Mouse (Mus musculus) intestine, embryonic 15.5 days (tissue): Measurements from ENCODE around the gene Krt14. TPM values are rescaled to one million over a fixed set of nuclear protein-coding genes. Genes with fewer than 3 reads are reported as not detected.

ENCODE experiments used
- ATAC-seq: fragments of 200-750 bp; cut with Nextera tagmentation; 2 replicates; pipeline ENCODE4 v1.8.0; 2017; ENCODE audit warnings: moderate TSS enrichment, moderate library complexity
- H3K27ac ChIP-seq: fragments of 300-500 bp; sonication (generic); 2 replicates; pipeline ENCODE4 v1.5.1; 2015; ENCODE audit warnings: mild to moderate bottlenecking, inconsistent platforms
- H3K27me3 ChIP-seq: fragments of 300-500 bp; sonication (generic); replicated peaks from 2 replicates; pipeline ENCODE4 v1.6.1; 2015; ENCODE audit warnings: inconsistent platforms
- H3K36me3 ChIP-seq: fragments of 300-500 bp; sonication (generic); 2 replicates; pipeline ENCODE4 v1.6.1; 2015; ENCODE audit warnings: inconsistent platforms
- H3K4me1 ChIP-seq: fragments of 300-500 bp; sonication (generic); replicated peaks from 2 replicates; pipeline ENCODE4 v1.6.1; 2015; ENCODE audit warnings: inconsistent platforms
- H3K4me2 ChIP-seq: fragments of 300-500 bp; sonication (generic); replicated peaks from 2 replicates; pipeline ENCODE4 v1.6.1; 2015; ENCODE audit warnings: mild to moderate bottlenecking, inconsistent platforms
- H3K4me3 ChIP-seq: fragments of 300-500 bp; sonication (generic); replicated peaks from 2 replicates; pipeline ENCODE4 v1.5.1; 2015; ENCODE audit warnings: inconsistent platforms
- H3K9ac ChIP-seq: fragments of 300-500 bp; sonication (generic); 2 replicates; pipeline ENCODE4 v1.6.1; 2015; ENCODE audit warnings: inconsistent platforms
- H3K9me3 ChIP-seq: fragments of 300-500 bp; sonication (generic); 2 replicates; pipeline ENCODE4 v1.6.1; 2016; ENCODE audit warnings: inconsistent platforms
- WGBS: fragments of 180-500 bp; shearing (Covaris S2); methylation state at CpG from one replicate; pipeline ENCODE4 v1.1.7; 2015; 5-methylcytosine and 5-hydroxymethylcytosine counted together
- polyA plus RNA-seq: library from polyadenylated mRNA; unstranded; fragments of >200 nt; fragmentation: Nextera tagmentation; extraction: Ambion mirVana; gene quantifications from 2 replicates; pipeline ENCODE4 v1.2.1, GENCODE M21; 2015

The Krt14 gene
- polyA plus RNA-seq, 1 experiment from 2014 or later: 9.6 TPM

DNA sequence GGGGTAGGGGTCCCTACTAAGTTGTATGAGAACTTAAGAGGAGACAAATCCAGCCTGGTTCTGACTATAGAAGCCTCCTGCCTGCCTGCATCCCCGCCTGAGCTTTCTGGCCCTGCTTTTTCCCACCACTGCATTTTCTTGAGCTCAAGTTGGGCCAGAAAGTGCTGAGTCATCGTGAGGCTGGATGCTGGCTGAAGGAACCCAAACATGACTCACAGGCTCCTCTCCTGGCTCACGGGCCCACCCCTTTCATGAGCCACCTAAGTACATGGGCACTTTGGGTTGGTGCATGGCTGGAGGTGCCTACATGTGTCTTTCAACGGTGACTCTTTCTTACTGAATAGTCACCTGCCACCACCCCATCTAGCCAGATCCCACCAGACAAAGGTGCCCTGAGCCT, 8.7 kb downstream of the Krt14 start:
- no peak overlapping the region for H3K4me3 ChIP-seq
- H3K4me1 ChIP-seq: no peaks in the 10 kb centered on the region
- H3K4me2 ChIP-seq: no peak overlapping the region
- ATAC-seq: no peak
- H3K9ac ChIP-seq: no peak overlapping the region
- no peaks in the 10 kb centered on the region for H3K27me3 ChIP-seq
- H3K9me3 ChIP-seq: no peaks in the 10 kb centered on the region
- H3K36me3 ChIP-seq: no peaks in the 10 kb centered on the region
- 73% methylated on average over 4 of the region's 4 CpGs for WGBS
- no peak overlapping the region for H3K27ac ChIP-seq

DNA sequence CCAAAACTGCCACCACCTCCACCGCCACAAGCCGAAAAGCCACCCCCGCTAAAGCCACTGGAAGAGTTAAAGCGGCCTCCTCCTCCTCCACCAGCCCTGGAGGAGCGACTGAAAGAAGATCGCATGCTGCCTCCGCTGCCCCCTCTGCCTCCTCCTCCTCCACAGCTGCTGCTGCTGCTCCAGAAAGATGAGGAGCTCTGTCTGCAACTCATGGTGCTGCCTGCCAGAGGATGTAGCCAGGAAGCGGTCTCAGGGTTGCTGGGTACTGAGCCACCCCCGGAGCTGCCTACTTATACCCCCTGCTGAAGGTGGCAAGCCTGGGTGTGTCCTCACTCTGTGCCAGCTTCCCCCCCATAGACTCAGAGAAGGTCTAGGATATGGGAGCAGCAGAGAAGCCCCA, 14.4 kb downstream of the Krt14 start, which contains the start of gene Krt9:
Gene Krt9, minus strand, starts transcription at position 255 of the 400 bp plus-strand sequence.
- Histone ChIP-seq H3K9me3 (no peaks in the 10 kb centered on the region), H3K9ac (no peak within 1 kb of the TSS), H3K4me2 (no peak within 1 kb of the TSS), H3K27ac (no peak within 1 kb of the TSS), H3K36me3 (no peaks in the 10 kb centered on the region), H3K4me3 (no peak within 1 kb of the TSS), H3K4me1 (no peaks in the 10 kb centered on the region), H3K27me3 (0 out of 2 replicates have a peak, but pooled peaks cover 2% of the 10 kb centered on the region)
- WGBS: 36% methylated on average over 9 of the region's 9 CpGs
- ATAC-seq: no peak

DNA sequence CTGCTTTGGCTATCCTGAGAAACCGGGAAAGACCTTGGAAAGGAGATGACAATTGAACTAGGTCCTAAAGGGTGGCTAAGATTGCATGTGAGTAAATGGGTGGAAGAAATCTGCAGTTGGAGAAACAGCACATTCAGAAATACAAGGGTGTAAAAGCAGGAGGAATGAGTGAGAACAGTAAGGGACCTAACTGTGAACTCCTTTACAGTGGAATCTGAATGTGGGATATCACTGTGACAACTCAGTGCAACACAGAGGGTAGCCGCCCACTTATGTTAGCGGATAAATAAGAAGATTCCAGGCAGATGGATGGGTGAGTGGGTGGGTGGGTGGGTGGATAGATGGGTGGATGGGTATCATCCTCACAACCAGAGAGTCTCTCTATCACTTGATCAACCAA, 15.5 kb downstream of the Krt14 start:
- H3K27me3 ChIP-seq: 0 out of 2 replicates have a peak, but pooled peaks cover 2% of the 10 kb centered on the region
- H3K9ac ChIP-seq: no peak overlapping the region
- WGBS: 88% methylated on average over 3 of the region's 3 CpGs
- no peaks in the 10 kb centered on the region for H3K9me3 ChIP-seq
- H3K4me1 ChIP-seq: no peaks in the 10 kb centered on the region
- no peaks in the 10 kb centered on the region for H3K36me3 ChIP-seq
- ATAC-seq: no peak
- no peak overlapping the region for H3K4me2 ChIP-seq
- no peak overlapping the region for H3K27ac ChIP-seq
- H3K4me3 ChIP-seq: no peak overlapping the region

DNA sequence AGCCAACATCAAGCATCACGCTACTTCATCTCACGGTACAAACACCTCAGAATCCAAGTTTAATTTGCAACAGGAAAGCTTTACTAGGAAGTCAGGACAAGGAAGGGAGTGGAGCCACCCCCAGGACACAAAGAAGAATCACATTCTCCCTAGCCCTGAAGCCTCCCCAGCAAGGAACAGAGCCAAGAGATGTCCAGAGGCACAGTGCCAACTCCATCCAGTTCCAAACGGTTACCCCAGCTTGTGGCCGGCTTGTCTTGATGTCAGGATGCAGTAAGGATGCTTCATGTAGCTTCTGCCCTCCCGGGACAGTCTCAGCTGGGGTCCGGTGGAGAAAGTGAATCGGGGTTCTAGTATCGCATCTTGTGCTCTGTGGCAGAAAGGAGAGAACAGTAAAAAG, 20.6 kb downstream of the Krt14 start:
- Histone ChIP-seq H3K4me1 (no peaks in the 10 kb centered on the region), H3K27ac (no peak overlapping the region), H3K9ac (no peak overlapping the region), H3K27me3 (no peaks in the 10 kb centered on the region), H3K36me3 (no peaks in the 10 kb centered on the region), H3K4me3 (no peak overlapping the region), H3K9me3 (no peaks in the 10 kb centered on the region), H3K4me2 (no peak overlapping the region)
- ATAC-seq: no peak
- 83% methylated on average over 8 of the region's 8 CpGs for WGBS

DNA sequence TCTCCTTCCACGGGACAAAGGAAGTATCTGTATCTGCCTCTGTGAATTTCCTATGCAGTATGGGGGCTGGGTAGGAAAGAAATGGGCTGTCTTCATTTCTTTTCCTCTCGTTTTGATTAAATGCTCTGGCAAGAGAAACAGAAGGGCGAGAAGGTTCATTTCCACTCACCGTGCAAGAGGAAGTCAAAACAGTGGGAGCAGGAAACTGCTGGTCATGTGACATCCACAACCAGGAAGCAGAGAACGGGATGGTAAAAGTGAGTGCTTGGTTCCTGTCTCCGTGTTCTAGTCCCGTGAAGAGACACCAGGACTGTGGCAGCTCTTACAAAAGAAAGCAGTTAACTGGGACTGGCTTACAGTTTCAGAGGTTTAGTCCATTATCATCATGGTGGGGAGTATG, 25.6 kb downstream of the Krt14 start:
- Histone ChIP-seq H3K36me3 (no peaks in the 10 kb centered on the region), H3K4me1 (no peaks in the 10 kb centered on the region), H3K9ac (no peak overlapping the region), H3K27me3 (no peaks in the 10 kb centered on the region), H3K4me3 (no peak overlapping the region), H3K4me2 (no peak overlapping the region), H3K9me3 (no peaks in the 10 kb centered on the region), H3K27ac (no peak overlapping the region)
- 67% methylated on average over 7 of the region's 7 CpGs for WGBS
- ATAC-seq: no peak

DNA sequence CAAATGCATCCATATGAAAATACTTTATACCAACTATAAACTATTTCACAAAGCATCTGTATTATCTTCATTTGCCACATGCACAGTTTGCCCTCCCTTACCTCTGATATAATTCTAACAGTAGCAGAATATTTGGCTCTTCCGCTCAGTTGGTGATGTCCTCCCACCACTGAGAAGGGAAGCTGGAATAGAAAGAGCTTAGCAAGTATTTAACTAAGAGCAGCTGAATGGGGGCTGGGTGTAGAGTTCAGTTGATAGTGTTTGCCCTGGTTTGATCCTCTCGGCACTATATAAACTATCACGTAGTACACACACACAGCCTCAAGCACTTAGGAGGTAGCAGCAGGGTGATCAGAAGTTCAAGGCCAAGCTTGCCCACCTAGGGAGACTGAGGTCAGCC, 28.1 kb downstream of the Krt14 start:
- H3K9me3 ChIP-seq: no peaks in the 10 kb centered on the region
- H3K4me3 ChIP-seq: no peak overlapping the region
- no peaks in the 10 kb centered on the region for H3K36me3 ChIP-seq
- ATAC-seq: no peak
- H3K27ac ChIP-seq: no peak overlapping the region
- H3K4me2 ChIP-seq: no peak overlapping the region
- no peaks in the 10 kb centered on the region for H3K4me1 ChIP-seq
- H3K9ac ChIP-seq: no peak overlapping the region
- H3K27me3 ChIP-seq: no peaks in the 10 kb centered on the region
- 45% methylated on average over 3 of the region's 3 CpGs for WGBS

DNA sequence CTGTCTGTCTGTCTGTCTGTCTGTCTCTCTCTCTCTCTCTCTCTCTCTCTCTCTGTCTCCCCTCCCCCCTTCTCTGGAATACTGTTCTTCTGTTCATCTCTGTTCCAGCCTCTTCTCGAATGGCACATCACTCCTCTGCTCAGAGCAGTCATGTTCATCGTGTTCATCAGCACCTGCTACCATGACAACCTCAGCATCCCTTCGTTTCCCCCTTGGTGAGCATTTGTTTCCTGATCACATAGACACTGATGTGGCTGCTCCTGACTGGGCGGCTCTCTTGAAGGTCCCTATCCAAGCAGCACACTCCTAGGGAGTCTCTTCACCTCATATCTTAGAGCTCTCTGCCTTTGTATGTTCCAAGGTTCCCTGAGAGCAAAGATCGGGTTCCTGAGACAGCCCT, 29.0 kb downstream of the Krt14 start:
- H3K9me3 ChIP-seq: no peaks in the 10 kb centered on the region
- ATAC-seq: no peak
- no peak overlapping the region for H3K4me3 ChIP-seq
- H3K27ac ChIP-seq: no peak overlapping the region
- no peaks in the 10 kb centered on the region for H3K4me1 ChIP-seq
- no peak overlapping the region for H3K9ac ChIP-seq
- no peaks in the 10 kb centered on the region for H3K36me3 ChIP-seq
- no peaks in the 10 kb centered on the region for H3K27me3 ChIP-seq
- H3K4me2 ChIP-seq: no peak overlapping the region
- WGBS: 75% methylated on average over 5 of the region's 5 CpGs

DNA sequence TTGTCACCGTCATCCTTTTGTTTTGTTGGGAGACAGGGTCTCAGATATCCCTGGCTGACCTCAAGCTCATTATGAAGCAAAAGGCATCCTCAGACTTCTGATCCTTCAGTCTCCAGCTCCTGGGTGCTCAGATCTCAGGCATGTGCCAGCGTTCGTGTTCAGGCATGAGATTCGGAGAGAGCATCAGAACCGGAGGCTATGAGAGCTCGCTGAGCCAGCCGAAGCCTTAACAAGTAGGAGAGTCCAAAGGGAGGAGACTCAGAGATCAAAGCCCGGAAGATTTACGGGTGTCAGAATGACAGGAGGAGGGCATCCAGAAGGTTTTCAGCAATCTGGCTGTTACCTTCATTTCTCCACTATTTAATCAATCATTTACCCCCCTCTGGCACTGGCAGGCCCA, 30.6 kb downstream of the Krt14 start:
- no peak overlapping the region for H3K9ac ChIP-seq
- H3K27ac ChIP-seq: no peak overlapping the region
- no peaks in the 10 kb centered on the region for H3K36me3 ChIP-seq
- 46% methylated on average over 9 of the region's 9 CpGs for WGBS
- H3K9me3 ChIP-seq: no peaks in the 10 kb centered on the region
- no peak overlapping the region for H3K4me3 ChIP-seq
- no peaks in the 10 kb centered on the region for H3K4me1 ChIP-seq
- no peaks in the 10 kb centered on the region for H3K27me3 ChIP-seq
- no peak for ATAC-seq
- H3K4me2 ChIP-seq: no peak overlapping the region

DNA sequence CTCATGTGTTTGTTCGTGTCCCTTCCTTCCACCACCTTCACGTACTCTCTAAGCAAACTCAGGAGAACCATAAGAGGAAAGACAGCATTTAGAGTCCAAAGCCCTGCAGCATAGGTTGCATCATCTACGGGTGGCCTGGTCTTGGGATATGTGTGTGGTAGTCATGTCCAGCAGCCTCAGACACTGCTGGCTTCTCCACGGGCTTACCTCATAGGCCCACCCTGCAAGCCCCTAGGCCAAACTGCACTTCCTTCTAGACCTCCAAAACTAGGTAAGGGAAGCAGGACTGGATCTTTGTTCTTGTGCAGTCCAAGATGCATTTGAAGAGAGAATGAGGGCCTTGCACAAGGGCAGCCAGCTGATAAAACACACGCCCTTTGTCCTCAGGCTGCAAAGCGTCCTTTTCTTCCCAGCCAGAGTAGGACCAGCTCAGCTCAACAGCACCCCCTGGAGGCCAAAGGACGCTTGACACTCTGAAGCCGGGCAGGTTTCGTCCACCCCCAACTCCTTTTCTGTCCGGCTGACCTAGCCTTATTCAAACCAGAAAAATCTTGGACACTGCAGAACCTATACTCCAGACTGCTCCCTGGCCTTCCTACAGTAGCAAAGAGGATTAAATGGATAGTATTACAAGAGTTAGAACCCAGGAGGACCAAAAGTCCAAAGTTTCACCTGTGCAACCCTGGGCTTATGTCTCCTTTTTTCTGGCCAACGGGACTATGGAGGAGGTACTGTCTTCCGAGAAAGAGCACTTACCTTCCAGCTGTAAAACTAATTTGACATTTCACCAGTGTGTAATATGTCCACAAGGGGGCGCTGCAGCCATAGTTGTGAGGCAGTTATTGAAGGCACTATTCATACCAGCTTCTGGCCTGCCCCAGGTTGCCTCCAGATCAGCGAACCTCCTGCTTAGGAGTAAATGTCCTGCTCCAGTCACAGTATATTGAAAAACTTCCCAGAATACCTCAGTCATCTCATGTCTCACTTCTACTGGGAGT, 38.3 kb downstream of the Krt14 start:
- no peaks in the 10 kb centered on the region for H3K36me3 ChIP-seq
- H3K4me3 ChIP-seq: no peak overlapping the region
- no peaks in the 10 kb centered on the region for H3K9me3 ChIP-seq
- WGBS: 22% methylated on average over 14 of the region's 14 CpGs
- ATAC-seq: peak; percentile 54
- H3K4me2 ChIP-seq: peak overlapping the region; percentile 45
- peak overlapping the region; percentile 78 for H3K27ac ChIP-seq
- peaks cover 14% of the 10 kb centered on the region for H3K4me1 ChIP-seq
- no peak overlapping the region for H3K9ac ChIP-seq
- no peaks in the 10 kb centered on the region for H3K27me3 ChIP-seq

DNA sequence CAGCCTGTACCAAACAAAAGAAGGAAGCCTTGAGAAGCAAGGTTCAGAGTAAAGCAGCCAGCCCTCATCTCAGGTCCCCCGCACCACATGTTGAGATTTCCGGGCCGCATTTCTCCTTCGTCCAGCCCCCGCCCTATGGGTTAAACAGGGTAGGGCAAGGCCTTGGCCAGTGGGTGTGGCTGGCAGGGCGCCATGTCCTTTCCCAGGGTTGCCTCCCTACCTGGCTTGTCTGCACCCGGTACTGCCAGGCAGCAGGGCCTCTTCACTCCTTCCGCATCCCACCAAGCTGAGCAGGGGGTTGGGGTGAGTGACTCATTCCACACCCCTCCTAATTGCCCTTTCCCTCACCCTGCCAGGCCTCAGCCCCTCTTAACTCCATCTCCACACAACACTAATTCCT, 39.3 kb downstream of the Krt14 start:
- H3K27me3 ChIP-seq: no peaks in the 10 kb centered on the region
- no peak overlapping the region for H3K9ac ChIP-seq
- H3K9me3 ChIP-seq: no peaks in the 10 kb centered on the region
- no peak overlapping the region for H3K4me3 ChIP-seq
- peak overlapping the region; percentile 78 for H3K27ac ChIP-seq
- no peaks in the 10 kb centered on the region for H3K36me3 ChIP-seq
- 40% methylated on average over 8 of the region's 8 CpGs for WGBS
- ATAC-seq: peak; percentile 78
- peaks cover 14% of the 10 kb centered on the region for H3K4me1 ChIP-seq
- H3K4me2 ChIP-seq: peak overlapping the region; percentile 45

DNA sequence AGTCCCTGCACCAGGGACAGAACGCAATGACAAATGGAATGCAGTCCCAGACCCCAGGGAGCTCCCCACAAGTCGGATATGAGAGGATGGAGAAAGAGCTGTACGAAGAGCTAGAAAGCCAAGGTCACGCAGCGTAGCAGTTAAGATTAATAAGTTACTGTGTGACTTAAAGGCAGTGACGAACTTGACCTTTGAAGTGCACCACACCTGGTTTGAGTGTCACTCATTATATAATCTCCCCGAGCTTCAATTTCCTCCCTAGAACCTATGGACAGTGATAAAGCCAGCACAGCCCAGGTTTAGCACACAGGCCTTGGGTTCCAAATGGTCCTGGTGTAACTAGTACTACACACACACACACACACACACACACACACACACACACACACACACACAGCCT, 43.0 kb downstream of the Krt14 start:
- H3K4me3 ChIP-seq: no peak overlapping the region
- peaks cover 16% of the 10 kb centered on the region for H3K4me1 ChIP-seq
- H3K4me2 ChIP-seq: peak overlapping the region; percentile 37; the same call in 1 of the 2 replicates
- no peaks in the 10 kb centered on the region for H3K9me3 ChIP-seq
- no peaks in the 10 kb centered on the region for H3K36me3 ChIP-seq
- 27% methylated on average over 7 of the region's 7 CpGs for WGBS
- peak; percentile 58 for ATAC-seq
- peak overlapping the region; percentile 77 for H3K27ac ChIP-seq
- H3K9ac ChIP-seq: no peak overlapping the region
- H3K27me3 ChIP-seq: no peaks in the 10 kb centered on the region

DNA sequence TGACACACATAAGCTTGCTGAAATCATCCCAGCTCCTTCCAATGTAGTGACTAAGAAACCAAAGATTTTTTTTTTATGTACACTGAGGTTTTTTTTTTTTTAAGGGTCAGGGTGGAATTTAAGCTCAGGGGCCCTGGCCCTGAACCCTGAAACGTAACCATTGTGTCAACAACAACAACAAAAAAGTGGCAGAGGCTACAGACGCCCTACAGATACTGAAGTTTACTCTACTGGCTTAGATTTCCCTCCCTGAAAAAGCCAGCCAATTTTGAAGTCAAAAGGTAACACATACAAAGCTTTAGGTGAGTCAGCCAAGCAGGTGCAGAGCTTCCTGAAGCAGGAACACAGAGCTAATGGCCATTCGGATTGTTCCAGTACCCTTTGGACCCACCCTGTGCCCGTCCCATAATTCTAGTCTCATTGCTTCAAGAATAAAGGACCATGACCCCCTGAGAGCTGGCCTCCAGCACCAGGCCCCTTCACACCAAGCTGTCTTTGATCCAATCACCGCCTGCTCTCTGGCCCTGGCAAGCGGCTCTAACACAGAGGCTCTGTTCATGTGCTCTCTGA, 49.4 kb downstream of the Krt14 start:
- Histone ChIP-seq H3K27ac (peak overlapping the region; percentile 63), H3K4me2 (no peak overlapping the region; the same call in 1 of the 2 replicates), H3K9me3 (no peaks in the 10 kb centered on the region), H3K4me3 (no peak overlapping the region), H3K9ac (no peak overlapping the region), H3K36me3 (no peaks in the 10 kb centered on the region), H3K4me1 (peaks cover 22% of the 10 kb centered on the region), H3K27me3 (no peaks in the 10 kb centered on the region)
- peak; percentile 63 for ATAC-seq
- 42% methylated on average over 6 of the region's 6 CpGs for WGBS
